Mouse (Mus musculus): Measurements from ENCODE around the gene Hist1h2bk. TPM values are rescaled to one million over a fixed set of nuclear protein-coding genes. Genes with fewer than 3 reads are reported as not detected.
"Not testable (repeated sequence)": the region's sequence is repeated elsewhere in the genome, so short reads cannot be mapped to it uniquely, and the experiment has no call there.

Hist1h2bk gene
- polyA plus RNA-seq, 1 experiment: 30.0 TPM

- no peaks in the 10 kb centered on the region for H3K36me3 ChIP-seq (ENCODE audit: control insufficient read depth, insufficient read depth, low read length)
- H3K27ac ChIP-seq (ENCODE audit: insufficient read depth, low read length): no peak overlapping the region
- TF ChIP-seq CTCF (IDR thresholded peaks at IDR 0.05; ENCODE audit: extremely low read depth, insufficient read depth, insufficient read length, insufficient replicate concordance) (no peak), POLR2A (IDR thresholded peaks at IDR 0.05; ENCODE audit: low read depth, low read length) (no peak)
- 91% methylated on average over 1 of the region's 1 CpGs for WGBS
- no peaks in the 10 kb centered on the region for H3K27me3 ChIP-seq (ENCODE audit: control insufficient read depth, insufficient read depth, low read length)
- DNase-seq (ENCODE audit: low read depth in 1 of 2, low spot score in 2 of 2): no peak
- H3K4me3 ChIP-seq (ENCODE audit: extremely low read depth, insufficient read depth, insufficient read length): no peak overlapping the region
- H3K4me1 ChIP-seq (ENCODE audit: control insufficient read depth, insufficient read depth, insufficient read length): no peaks in the 10 kb centered on the region; the same call in none of the 2 replicates
Observed at GRCm38 (mm10) chr13:22053754-22054153, 18.1 kb downstream of the Hist1h2bk start.

GRCm38 (mm10) chr13:22061422-22061821 is 25.8 kb downstream of the Hist1h2bk start:
- WGBS: 66% methylated on average over 1 of the region's 1 CpGs
- no peak overlapping the region for H3K4me3 ChIP-seq (ENCODE audit: extremely low read depth, insufficient read depth, insufficient read length)
- TF ChIP-seq POLR2A (IDR thresholded peaks at IDR 0.05; ENCODE audit: low read depth, low read length) (no peak), CTCF (IDR thresholded peaks at IDR 0.05; ENCODE audit: extremely low read depth, insufficient read depth, insufficient read length, insufficient replicate concordance) (no peak)
- no peaks in the 10 kb centered on the region for H3K36me3 ChIP-seq (ENCODE audit: control insufficient read depth, insufficient read depth, low read length)
- H3K27me3 ChIP-seq (ENCODE audit: control insufficient read depth, insufficient read depth, low read length): no peaks in the 10 kb centered on the region
- no peak overlapping the region for H3K27ac ChIP-seq (ENCODE audit: insufficient read depth, low read length)
- no peak for DNase-seq (ENCODE audit: low read depth in 1 of 2, low spot score in 2 of 2)
- no peaks in the 10 kb centered on the region for H3K4me1 ChIP-seq (ENCODE audit: control insufficient read depth, insufficient read depth, insufficient read length)

GRCm38 (mm10) chr13:22063468-22063867 is 27.8 kb downstream of the Hist1h2bk start:
- DNase-seq (ENCODE audit: low read depth in 1 of 2, low spot score in 2 of 2): no peak
- TF ChIP-seq POLR2A (IDR thresholded peaks at IDR 0.05; ENCODE audit: low read depth, low read length) (no peak), CTCF (IDR thresholded peaks at IDR 0.05; ENCODE audit: extremely low read depth, insufficient read depth, insufficient read length, insufficient replicate concordance) (no peak)
- 52% methylated on average over 1 of the region's 1 CpGs for WGBS

GRCm38 (mm10) chr13:22084140-22084539 is 48.5 kb downstream of the Hist1h2bk start, which contains the start of gene Vmn1r188:
Gene Vmn1r188 (plus strand): TSS chr13:22084440.
- not testable (repeated sequence) for H3K27ac ChIP-seq (ENCODE audit: insufficient read depth, low read length); H3K4me3 ChIP-seq (ENCODE audit: extremely low read depth, insufficient read depth, insufficient read length); H3K4me1 ChIP-seq (ENCODE audit: control insufficient read depth, insufficient read depth, insufficient read length); H3K27me3 ChIP-seq (ENCODE audit: control insufficient read depth, insufficient read depth, low read length); H3K36me3 ChIP-seq (ENCODE audit: control insufficient read depth, insufficient read depth, low read length); DNase-seq (ENCODE audit: low read depth in 1 of 2, low spot score in 2 of 2)
- WGBS: 85% methylated on average over 1 of the region's 1 CpGs

More at GRCm38 (mm10) chr13:22063468-22063867, 27.8 kb downstream of the Hist1h2bk start:
- Histone ChIP-seq H3K4me3 (ENCODE audit: extremely low read depth, insufficient read depth, insufficient read length) (no peak overlapping the region), H3K27ac (ENCODE audit: insufficient read depth, low read length) (no peak overlapping the region), H3K36me3 (ENCODE audit: control insufficient read depth, insufficient read depth, low read length) (no peaks in the 10 kb centered on the region), H3K27me3 (ENCODE audit: control insufficient read depth, insufficient read depth, low read length) (no peaks in the 10 kb centered on the region), H3K4me1 (ENCODE audit: control insufficient read depth, insufficient read depth, insufficient read length) (no peaks in the 10 kb centered on the region)

Other genes with a start within 250 kb of the Hist1h2bk start
- gene Hist1h2an, start 248.7 kb upstream of the Hist1h2bk start, polyA plus RNA-seq (2012; rRNA removed): 15.5 and 52.1 TPM in 2 replicates
- 1.7 and 13.4 TPM in 2 replicates for gene Hist1h2bp, start 248.4 kb upstream of the Hist1h2bk start, polyA plus RNA-seq (2012; rRNA removed)
- gene Hist1h2bq, start 225.7 kb upstream of the Hist1h2bk start, polyA plus RNA-seq (2012; rRNA removed): 32.5 and 59.8 TPM in 2 replicates
- gene Hist1h2ao, start 225.4 kb upstream of the Hist1h2bk start, polyA plus RNA-seq (2012; rRNA removed): not detected in 2 replicates
- not detected in 2 replicates for gene Hist1h4m, start 224.1 kb upstream of the Hist1h2bk start, polyA plus RNA-seq (2012; rRNA removed)
- gene Hist1h4n, start 203.7 kb upstream of the Hist1h2bk start, polyA plus RNA-seq (2012; rRNA removed): 61.9 and 76.0 TPM in 2 replicates
- gene Hist1h2ap, start 202.4 kb upstream of the Hist1h2bk start, polyA plus RNA-seq (2012; rRNA removed): 366 and 1,278 TPM in 2 replicates
- 28.5 and 55.0 TPM in 2 replicates for gene Hist1h2br, start 202.1 kb upstream of the Hist1h2bk start, polyA plus RNA-seq (2012; rRNA removed)
- gene Zfp184, start 90.8 kb upstream of the Hist1h2bk start, polyA plus RNA-seq (2012; rRNA removed): 0.05 and 0.11 TPM in 2 replicates
- not detected in 2 replicates for gene Pom121l2, start 54.7 kb upstream of the Hist1h2bk start, polyA plus RNA-seq (2012; rRNA removed)
- 0.99 and 1.1 TPM in 2 replicates for gene Prss16, start 26.1 kb upstream of the Hist1h2bk start, polyA plus RNA-seq (2012; rRNA removed)
- gene Hist1h2ah, start 302 bp upstream of the Hist1h2bk start, polyA plus RNA-seq (2012; rRNA removed): 51.3 and 149 TPM in 2 replicates
- 14.7 and 15.7 TPM in 2 replicates for gene Hist1h4i, start 5.5 kb downstream of the Hist1h2bk start, polyA plus RNA-seq (2012; rRNA removed)
- 10.2 and 14.1 TPM in 2 replicates for gene Hist1h2ag, start 7.1 kb downstream of the Hist1h2bk start, polyA plus RNA-seq (2012; rRNA removed)
- gene Hist1h2bj, start 7.3 kb downstream of the Hist1h2bk start, polyA plus RNA-seq (2012; rRNA removed): 15.8 and 21.8 TPM in 2 replicates
- not detected in 2 replicates for gene Vmn1r188, start 48.6 kb downstream of the Hist1h2bk start, polyA plus RNA-seq (2012; rRNA removed)
- gene Vmn1r189, start 70.0 kb downstream of the Hist1h2bk start, polyA plus RNA-seq (2012; rRNA removed): not detected in 2 replicates
- gene Vmn1r191, start 148.1 kb downstream of the Hist1h2bk start, polyA plus RNA-seq (2012; rRNA removed): not detected in 2 replicates
- gene Vmn1r192, start 155.3 kb downstream of the Hist1h2bk start, polyA plus RNA-seq (2012; rRNA removed): not detected in 2 replicates
- gene Vmn1r193, start 187.3 kb downstream of the Hist1h2bk start, polyA plus RNA-seq (2012; rRNA removed): not detected in 2 replicates
- not detected in 2 replicates for gene Vmn1r194, start 208.3 kb downstream of the Hist1h2bk start, polyA plus RNA-seq (2012; rRNA removed)
- gene Vmn1r195, start 234.7 kb downstream of the Hist1h2bk start, polyA plus RNA-seq (2012; rRNA removed): not detected in 2 replicates

Measured in spleen, adult 2 months (tissue).